Mouse (Mus musculus) adrenal gland, postnatal 0 days (tissue): Measurements from ENCODE around the gene Gm49358. TPM values are rescaled to one million over a fixed set of nuclear protein-coding genes. Genes with fewer than 3 reads are reported as not detected.

ENCODE experiments used
- polyA plus RNA-seq: library from polyadenylated mRNA; unstranded; fragments of >200 nt; fragmentation: Nextera tagmentation; extraction: Ambion mirVana; gene quantifications from 2 replicates; pipeline ENCODE4 v1.2.1, GENCODE M21; 2015

Gm49358 gene
- polyA plus RNA-seq = not detected in 2 replicates

GRCm38 (mm10) chr10:86763672-86764071, at the start of gene Gm49358:
Gene Gm49358 (plus strand): TSS chr10:86763972.

GRCm38 (mm10) chr10:86778398-86779116, 14.8 kb downstream of the Gm49358 start, which contains the start of gene Nt5dc3:
Gene Nt5dc3 (plus strand): TSS chr10:86779005.

Other genes starting within 250 kb of the Gm49358 start
- gene Hsp90b1, start 58.5 kb upstream of the Gm49358 start, polyA plus RNA-seq = 333 and 439 TPM in 2 replicates
- gene Ttc41, start 58.2 kb upstream of the Gm49358 start, polyA plus RNA-seq = 2.1 and 2.3 TPM in 2 replicates
- 3.5 and 4.9 TPM in 2 replicates for gene Nt5dc3, start 15.0 kb downstream of the Gm49358 start, polyA plus RNA-seq
- gene Stab2, start 244.1 kb downstream of the Gm49358 start, polyA plus RNA-seq = 10.5 and 20.4 TPM in 2 replicates